Mouse (Mus musculus) kidney, adult 2 months (tissue): ENCODE results near the gene Coro7. TPM values are rescaled to one million over a fixed set of nuclear protein-coding genes. Genes with fewer than 3 reads are reported as not detected.

Experiments
- DNase-seq: peaks from one replicate; pipeline ENCODE4 v3.0.0; 2021
- H3K27ac ChIP-seq: fragments of 200-500 bp; 2 replicates; pipeline ENCODE4 v1.5.1; 2012; ENCODE audit warnings: low read depth, low read length, control low read depth, inconsistent platforms; ENCODE audit not compliant: insufficient read depth
- H3K27me3 ChIP-seq: fragments of 200-500 bp; replicated peaks from 2 replicates; pipeline ENCODE4 v1.6.1; 2012; ENCODE audit warnings: mild to moderate bottlenecking, moderate library complexity, low read length, inconsistent platforms; ENCODE audit not compliant: control insufficient read depth, insufficient read depth
- H3K36me3 ChIP-seq: fragments of 200-500 bp; 2 replicates; pipeline ENCODE4 v1.6.1; 2012; ENCODE audit warnings: mild to moderate bottlenecking, moderate library complexity, low read length, inconsistent platforms; ENCODE audit not compliant: control insufficient read depth, insufficient read depth
- H3K4me1 ChIP-seq: fragments of 200-500 bp; 2 replicates; pipeline ENCODE4 v1.6.1; 2011; ENCODE audit warnings: low read length; ENCODE audit not compliant: control insufficient read depth, insufficient read depth
- H3K4me3 ChIP-seq: fragments of 200-500 bp; 2 replicates; pipeline ENCODE4 v1.5.1; 2011; ENCODE audit warnings: mild to moderate bottlenecking, low read depth, low read length, control low read depth; ENCODE audit not compliant: insufficient read depth
- CTCF ChIP-seq: fragments of 200-500 bp; conservative IDR thresholded peaks from 2 replicates; pipeline ENCODE4 v1.5.1; 2011; ENCODE audit warnings: low read depth, mild to moderate bottlenecking, control low read depth, low read length, moderate library complexity, mixed read lengths; ENCODE audit not compliant: insufficient read depth, insufficient read length
- POLR2A ChIP-seq: fragments of 200-500 bp; IDR thresholded peaks from one replicate; pipeline ENCODE4 v1.6.1; 2011; ENCODE audit warnings: low read depth, low read length, control low read depth
- WGBS: fragments of 180-500 bp; shearing (Covaris S2); methylation state at CpG from one replicate; pipeline ENCODE4 v1.1.7; 2018; 5-methylcytosine and 5-hydroxymethylcytosine counted together
- polyA plus RNA-seq: library from polyadenylated mRNA; depleted of rRNA; stranded (reverse); fragments of >200 nt; gene quantifications from 2 replicates; pipeline ENCODE4 v1.2.3, GENCODE M21; 2012

Gene Coro7
- polyA plus RNA-seq, 1 experiment, result 43.1 TPM

DNA sequence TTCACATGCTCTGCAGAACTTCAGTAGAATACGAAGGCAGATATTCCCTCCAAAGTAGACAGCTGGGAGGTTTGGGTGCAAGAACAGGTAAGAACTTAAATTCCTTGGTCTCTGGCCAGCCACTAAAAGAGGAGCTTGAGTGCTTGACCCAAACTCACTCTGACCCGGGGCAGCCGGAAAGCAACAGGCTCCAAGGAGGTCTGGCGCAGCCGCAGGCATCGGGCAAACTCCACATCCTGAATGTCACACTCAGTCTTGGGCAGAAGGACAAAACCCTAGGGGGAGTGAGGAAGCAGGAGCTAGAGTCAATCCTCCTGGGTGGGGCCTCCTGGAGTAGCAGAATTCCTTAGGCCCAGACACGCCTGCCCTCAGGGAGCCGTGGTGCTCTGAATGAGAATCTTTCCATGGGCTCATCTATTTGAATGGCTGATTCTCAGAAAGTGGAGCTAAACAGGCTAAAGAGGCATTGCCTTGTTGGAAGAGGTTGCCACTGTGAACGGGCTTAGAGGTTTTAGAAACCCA is 50.6 kb downstream of the Coro7 start:
- TF ChIP-seq CTCF (no peak), POLR2A (no peak)
- H3K4me3 ChIP-seq, result no peak overlapping the region
- no peak overlapping the region for H3K27ac ChIP-seq
- DNase-seq, result peak; percentile 72
- H3K27me3 ChIP-seq, result no peaks in the 10 kb centered on the region
- H3K36me3 ChIP-seq, result no peaks in the 10 kb centered on the region
- peaks cover 9% of the 10 kb centered on the region; the same call in 1 of the 2 replicates for H3K4me1 ChIP-seq
- 68% methylated on average over 9 of the region's 9 CpGs for WGBS

DNA sequence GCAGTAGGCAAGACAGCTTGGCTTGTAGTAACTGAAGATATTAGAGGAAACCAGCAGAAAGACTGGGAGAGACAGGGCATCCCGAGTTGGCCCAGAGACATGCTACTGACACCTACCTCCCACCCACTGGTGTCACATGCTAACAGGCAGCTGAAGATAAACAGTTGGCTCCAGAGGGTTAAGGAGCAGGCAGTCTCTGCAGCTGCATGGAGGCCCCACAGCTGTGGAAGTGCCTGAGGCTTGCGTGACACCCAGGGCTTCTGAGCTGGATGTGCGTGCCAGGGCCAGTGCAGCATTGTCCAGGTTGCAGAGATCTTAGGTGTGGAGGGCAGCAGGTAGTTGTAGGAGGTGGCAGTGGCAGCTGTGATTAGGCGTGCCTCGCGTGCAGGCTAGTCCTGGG is 52.5 kb downstream of the Coro7 start:
- H3K36me3 ChIP-seq, result no peaks in the 10 kb centered on the region
- no peak overlapping the region for H3K27ac ChIP-seq
- 75% methylated on average over 6 of the region's 6 CpGs for WGBS
- H3K4me1 ChIP-seq, result peaks cover 22% of the 10 kb centered on the region
- DNase-seq, result no peak
- H3K27me3 ChIP-seq, result no peaks in the 10 kb centered on the region
- no peak overlapping the region for H3K4me3 ChIP-seq
- no peak for TF ChIP-seq CTCF
- TF ChIP-seq POLR2A, result no peak

GRCm38 (mm10) chr16:4624481-4625110 is 55.0 kb downstream of the Coro7 start, which contains the start of gene Pam16:
Gene Pam16, minus strand, starts transcription at chr16:4624988.
- TF ChIP-seq POLR2A (no peak), CTCF (no peak)
- Histone ChIP-seq H3K27me3 (no peaks in the 10 kb centered on the region), H3K4me1 (peaks cover 27% of the 10 kb centered on the region), H3K4me3 (peak within 1 kb of the TSS; percentile 80), H3K27ac (peak within 1 kb of the TSS; percentile 85), H3K36me3 (no peaks in the 10 kb centered on the region)
- WGBS, result under 1% methylated on average over 56 of the region's 56 CpGs
- peak; percentile 96 for DNase-seq

DNA sequence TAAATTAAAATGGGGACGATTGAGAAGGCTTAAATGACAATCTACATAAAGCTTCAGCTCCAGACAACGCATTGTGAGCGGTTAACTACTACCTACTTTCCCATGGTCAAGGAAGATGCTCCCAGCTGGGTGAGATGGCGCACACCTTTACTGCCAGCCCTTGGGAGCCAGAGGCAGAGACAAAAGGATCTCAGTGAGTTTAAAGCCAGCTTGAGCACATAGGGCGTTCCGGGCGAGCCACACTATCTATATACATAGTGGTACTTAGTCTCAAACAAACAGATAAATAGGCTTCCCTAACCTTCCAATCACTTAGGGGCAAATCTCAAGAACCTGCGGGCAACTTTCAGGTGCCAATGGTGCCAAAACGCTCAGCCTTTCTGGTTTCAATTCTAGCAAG is 55.5 kb downstream of the Coro7 start:
- H3K27ac ChIP-seq, result peak overlapping the region; percentile 85
- 15% methylated on average over 9 of the region's 9 CpGs for WGBS
- TF ChIP-seq POLR2A (no peak), CTCF (no peak)

DNA sequence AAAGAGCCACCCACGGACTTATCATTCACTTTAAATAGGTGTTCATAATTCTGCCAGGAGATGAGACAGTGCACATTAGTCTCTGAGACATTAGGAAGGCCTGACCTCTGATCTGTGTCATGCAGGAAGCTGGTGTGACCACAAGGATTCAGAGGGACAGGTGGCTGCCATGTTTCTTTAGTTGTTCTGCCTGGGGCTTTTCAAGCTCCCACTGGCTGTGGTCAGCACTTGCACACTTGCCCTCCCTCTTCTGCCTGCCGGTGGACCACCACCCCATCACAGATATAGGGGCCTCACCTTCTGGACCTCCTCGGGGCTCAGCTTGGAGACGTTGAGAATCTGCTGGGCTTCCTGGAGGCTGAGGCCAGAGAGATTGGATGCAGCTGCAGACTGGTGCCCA is 62.7 kb downstream of the Coro7 start:
- Histone ChIP-seq H3K4me1 (peaks cover 41% of the 10 kb centered on the region), H3K27me3 (no peaks in the 10 kb centered on the region), H3K4me3 (no peak overlapping the region), H3K27ac (no peak overlapping the region), H3K36me3 (peaks cover 3% of the 10 kb centered on the region; the same call in 1 of the 2 replicates)
- TF ChIP-seq CTCF (no peak), POLR2A (no peak)
- peak; percentile 13 for DNase-seq
- 58% methylated on average over 4 of the region's 4 CpGs for WGBS

More for the DNA sequence above, 55.5 kb downstream of the Coro7 start:
- H3K36me3 ChIP-seq, result no peaks in the 10 kb centered on the region
- H3K4me1 ChIP-seq, result peaks cover 25% of the 10 kb centered on the region
- H3K4me3 ChIP-seq, result peak overlapping the region; percentile 80
- no peaks in the 10 kb centered on the region for H3K27me3 ChIP-seq
- DNase-seq, result peak; percentile 12

- peaks cover 3% of the 10 kb centered on the region; the same call in 1 of the 2 replicates for H3K36me3 ChIP-seq
- TF ChIP-seq CTCF (no peak), POLR2A (no peak)
- no peaks in the 10 kb centered on the region for H3K27me3 ChIP-seq
- H3K4me3 ChIP-seq, result no peak overlapping the region
- peaks cover 37% of the 10 kb centered on the region for H3K4me1 ChIP-seq
- H3K27ac ChIP-seq, result peak overlapping the region; percentile 54
- peak; percentile 10 for DNase-seq
- 48% methylated on average over 1 of the region's 1 CpGs for WGBS
These were observed 64.3 kb downstream of the Coro7 start for GRCm38 (mm10) chr16:4615297-4615696.

DNA sequence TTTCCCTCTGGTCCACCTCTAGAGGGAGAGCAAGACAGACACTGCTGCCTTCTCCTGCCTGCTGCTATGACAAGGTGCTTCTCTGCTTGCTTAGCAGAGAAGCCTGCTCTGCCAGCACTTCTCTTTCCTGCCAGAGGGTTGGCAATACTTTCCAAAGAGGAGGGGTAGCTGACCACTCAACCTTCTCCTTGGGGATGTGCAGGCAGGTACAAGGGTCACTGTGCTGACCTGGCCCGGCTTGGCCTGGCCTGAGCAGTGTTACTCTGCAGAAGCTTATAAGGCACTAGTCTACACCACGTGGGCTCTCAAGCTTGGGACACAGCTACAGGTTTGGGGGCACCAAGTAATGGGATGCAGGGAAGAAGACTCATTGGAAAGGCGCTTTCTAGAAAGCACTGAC is 64.9 kb downstream of the Coro7 start:
- Histone ChIP-seq H3K36me3 (peaks cover 3% of the 10 kb centered on the region; the same call in 1 of the 2 replicates), H3K27ac (peak overlapping the region; percentile 71), H3K4me1 (peaks cover 37% of the 10 kb centered on the region), H3K4me3 (no peak overlapping the region), H3K27me3 (no peaks in the 10 kb centered on the region)
- 47% methylated on average over 3 of the region's 3 CpGs for WGBS
- TF ChIP-seq CTCF (no peak; the same call in 1 of the 2 replicates), POLR2A (no peak)
- DNase-seq, result peak; percentile 93
